Mouse (Mus musculus) erythroblast, embryonic 14.5 days (primary cell): ENCODE results near the gene Dhdds.

Source experiments
- GATA1 ChIP-seq: IDR thresholded peaks from 2 replicates; pipeline ENCODE4 v1.6.1; 2012; ENCODE audit warnings: low read length, inconsistent platforms, mixed read lengths
- TAL1 ChIP-seq: IDR thresholded peaks from 3 replicates; pipeline ENCODE4 v1.6.1; 2012; ENCODE audit warnings: low read length, inconsistent platforms, mixed read lengths

GRCm38 (mm10) chr4:133941576-133941975 lies 59.1 kb downstream of the Dhdds start:
- no peak for TF ChIP-seq GATA1
- no peak for TF ChIP-seq TAL1
